Mouse (Mus musculus) E14TG2a.4 (cell line): ENCODE results near the gene Pgm5.

Source experiments
- H3K27me3 ChIP-seq: 2 replicates; pipeline ENCODE4 v1.6.1; 2014; ENCODE audit warnings: low read length, control low read depth; ENCODE audit not compliant: insufficient read depth
- H3K36me3 ChIP-seq: 2 replicates; pipeline ENCODE4 v1.6.1; 2014; ENCODE audit warnings: low read length, control low read depth; ENCODE audit not compliant: insufficient read depth
- H3K4me1 ChIP-seq: replicated peaks from 2 replicates; pipeline ENCODE4 v1.6.1; 2014; ENCODE audit warnings: low read depth, low read length, control low read depth
- H3K4me3 ChIP-seq: replicated peaks from 2 replicates; pipeline ENCODE4 v1.5.1; 2014; ENCODE audit warnings: mild to moderate bottlenecking, low read length
- H3K9me3 ChIP-seq: 2 replicates; pipeline ENCODE4 v1.6.1; 2014; ENCODE audit warnings: low read length, control low read depth
- CTCF ChIP-seq: conservative IDR thresholded peaks from 2 replicates; pipeline ENCODE4 v1.5.1; 2014; ENCODE audit warnings: low read length
- NANOG ChIP-seq: IDR thresholded peaks from 2 replicates; pipeline ENCODE4 v1.6.1; 2014; ENCODE audit warnings: borderline replicate concordance, low read length, mixed read lengths
- POU5F1 ChIP-seq: IDR thresholded peaks from 2 replicates; pipeline ENCODE4 v1.6.1; 2014; ENCODE audit warnings: low read length, borderline replicate concordance

The Pgm5 gene

DNA sequence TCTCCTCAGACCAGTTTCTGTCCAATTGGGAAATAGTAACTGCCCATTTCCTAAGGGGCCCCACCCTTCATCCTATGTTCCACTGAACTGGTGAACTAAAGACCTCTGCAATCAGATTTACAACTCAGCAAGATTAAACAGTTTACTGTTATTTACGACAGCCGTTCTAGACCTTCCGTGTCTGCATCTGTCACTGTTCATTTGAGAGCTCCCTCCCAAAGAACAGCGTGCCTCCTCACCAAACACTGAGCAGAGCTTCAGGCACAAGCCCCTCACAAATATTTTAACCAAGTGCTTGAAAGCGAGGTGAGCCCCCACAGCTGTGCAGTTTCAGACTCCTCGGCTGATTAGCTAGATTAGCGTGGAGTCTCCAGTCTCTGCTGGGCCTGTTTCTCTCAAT, 13.3 kb downstream of the Pgm5 start:
- Histone ChIP-seq H3K4me1 (no peaks in the 10 kb centered on the region), H3K9me3 (no peaks in the 10 kb centered on the region), H3K27me3 (no peaks in the 10 kb centered on the region), H3K4me3 (no peak overlapping the region), H3K36me3 (no peaks in the 10 kb centered on the region)
- TF ChIP-seq CTCF (no peak), NANOG (no peak), POU5F1 (no peak)

DNA sequence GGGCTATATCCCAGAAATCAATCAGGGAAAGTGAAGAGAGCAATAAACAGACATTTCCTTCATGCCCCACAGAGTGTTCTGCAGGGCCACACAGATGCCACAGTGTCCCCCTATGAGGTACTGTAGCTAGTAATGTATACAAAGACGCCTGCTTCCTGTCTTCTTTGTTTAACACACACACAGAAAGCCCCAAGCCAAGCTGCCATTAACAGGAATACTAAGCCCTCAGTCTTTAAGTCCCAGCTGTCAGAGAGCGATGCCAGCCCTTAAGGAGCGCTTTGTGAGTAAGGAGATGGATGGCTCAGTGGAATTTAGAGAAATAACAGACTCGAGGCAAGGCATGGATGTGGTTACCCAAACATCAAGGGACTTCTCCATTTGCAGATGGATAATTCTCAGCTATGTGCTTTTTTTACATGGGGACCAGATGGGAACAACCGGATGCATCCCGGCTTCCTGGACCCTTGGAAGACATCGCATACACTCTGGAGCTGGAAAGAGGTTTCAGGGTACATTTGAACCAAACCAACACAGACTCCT, 16.6 kb downstream of the Pgm5 start:
- H3K27me3 ChIP-seq, result no peaks in the 10 kb centered on the region
- no peak overlapping the region for H3K4me3 ChIP-seq
- H3K9me3 ChIP-seq, result no peaks in the 10 kb centered on the region
- no peaks in the 10 kb centered on the region for H3K4me1 ChIP-seq
- TF ChIP-seq POU5F1 (no peak), CTCF (no peak), NANOG (no peak)
- no peaks in the 10 kb centered on the region for H3K36me3 ChIP-seq

DNA sequence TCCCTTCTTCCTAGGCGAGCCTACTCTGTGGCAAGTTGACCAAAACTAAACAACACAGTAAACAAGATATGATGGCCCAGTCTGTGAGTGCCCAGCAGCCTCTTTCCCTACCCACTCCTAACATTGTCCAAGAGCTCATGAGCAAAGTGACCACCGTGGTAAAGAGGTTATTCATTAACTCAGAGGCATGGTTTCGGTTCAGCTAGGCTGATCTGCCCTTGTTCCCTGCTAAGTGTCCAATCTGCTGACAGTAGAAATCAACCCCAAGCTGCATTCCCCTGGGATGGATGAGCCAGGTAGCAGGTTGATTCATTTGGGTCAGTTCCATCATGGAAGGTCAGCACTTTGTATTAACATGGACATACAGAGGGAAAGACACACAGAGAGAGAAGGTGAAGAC, 19.6 kb downstream of the Pgm5 start:
- H3K27me3 ChIP-seq, result no peaks in the 10 kb centered on the region
- no peaks in the 10 kb centered on the region for H3K36me3 ChIP-seq
- H3K4me1 ChIP-seq, result no peaks in the 10 kb centered on the region
- H3K9me3 ChIP-seq, result no peaks in the 10 kb centered on the region
- H3K4me3 ChIP-seq, result no peak overlapping the region
- TF ChIP-seq POU5F1 (no peak), CTCF (no peak), NANOG (no peak)

DNA sequence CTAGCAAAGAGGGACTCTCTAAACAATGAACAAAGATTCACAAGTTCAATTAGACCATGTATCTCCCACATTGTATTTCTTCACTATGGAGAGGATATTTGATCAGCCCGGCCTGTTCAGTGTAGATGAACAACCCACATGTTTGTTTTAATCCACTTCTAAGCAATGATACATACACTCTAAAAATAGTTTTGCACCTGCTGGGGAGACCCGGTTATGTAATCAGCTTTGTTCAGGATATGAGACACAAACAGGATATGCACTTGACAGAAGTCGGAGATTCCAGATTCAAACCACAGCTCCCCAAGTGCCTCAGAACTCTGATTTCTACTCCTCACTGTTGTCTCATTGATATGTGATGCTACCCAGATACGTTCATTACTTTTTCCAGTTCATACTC, 37.1 kb downstream of the Pgm5 start:
- Histone ChIP-seq H3K9me3 (peaks cover 5% of the 10 kb centered on the region; the same call in 1 of the 2 replicates), H3K36me3 (no peaks in the 10 kb centered on the region), H3K4me3 (no peak overlapping the region), H3K27me3 (no peaks in the 10 kb centered on the region), H3K4me1 (no peaks in the 10 kb centered on the region)
- TF ChIP-seq CTCF (no peak), NANOG (no peak), POU5F1 (no peak)

DNA sequence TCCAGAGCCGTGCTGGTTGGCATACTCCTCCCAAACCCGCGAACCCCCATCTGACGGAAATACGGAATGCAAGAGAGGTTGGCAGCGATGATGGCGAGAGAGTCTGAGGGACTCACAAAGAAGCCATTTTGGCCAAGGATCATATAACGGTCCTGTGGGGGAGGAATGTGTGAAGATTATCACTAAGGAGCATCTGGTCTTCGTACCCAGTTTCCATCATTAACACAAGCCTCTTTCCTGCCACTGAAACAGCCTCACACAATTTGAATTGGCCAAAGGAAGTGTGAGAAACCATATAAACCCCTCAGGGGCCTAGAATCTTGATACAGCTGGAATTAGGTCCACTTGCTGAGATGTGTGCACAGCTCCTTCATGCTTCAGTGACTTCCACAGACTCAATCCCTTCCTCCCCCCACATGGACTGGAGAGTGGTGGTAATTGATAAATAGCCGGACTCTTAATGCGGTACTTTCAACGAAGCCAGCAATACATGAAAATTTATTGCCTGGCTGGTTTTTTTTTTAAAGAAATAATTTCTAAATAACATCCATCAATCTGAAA, 45.9 kb downstream of the Pgm5 start:
- no peak for TF ChIP-seq CTCF
- no peak for TF ChIP-seq POU5F1
- H3K4me1 ChIP-seq, result no peaks in the 10 kb centered on the region
- H3K27me3 ChIP-seq, result no peaks in the 10 kb centered on the region
- no peak overlapping the region for H3K4me3 ChIP-seq
- no peaks in the 10 kb centered on the region for H3K36me3 ChIP-seq
- no peaks in the 10 kb centered on the region for H3K9me3 ChIP-seq

DNA sequence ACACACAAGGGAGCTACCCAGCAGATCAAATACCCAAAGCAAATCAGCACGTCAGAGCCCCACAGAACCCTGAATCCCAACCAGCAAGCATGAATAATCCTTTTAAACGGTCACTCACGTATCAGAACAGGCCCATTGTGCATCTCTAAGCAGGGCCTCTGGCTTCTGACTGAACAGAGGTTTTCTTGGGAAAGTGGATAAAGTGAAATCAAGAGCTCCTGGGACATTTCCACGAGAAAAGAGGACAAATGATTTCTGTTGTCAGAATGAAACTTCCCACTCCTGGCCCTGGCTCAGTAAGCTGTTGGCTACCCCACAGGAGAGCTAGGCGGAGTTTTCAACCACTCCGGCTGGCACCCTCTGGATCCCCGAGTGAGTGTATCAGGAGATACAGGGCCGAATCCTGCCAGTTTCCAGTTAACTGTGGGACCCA, 48.8 kb downstream of the Pgm5 start:
- H3K4me3 ChIP-seq, result no peak overlapping the region
- H3K9me3 ChIP-seq, result no peaks in the 10 kb centered on the region
- H3K4me1 ChIP-seq, result no peaks in the 10 kb centered on the region
- no peaks in the 10 kb centered on the region for H3K36me3 ChIP-seq
- TF ChIP-seq NANOG, result no peak
- no peak for TF ChIP-seq POU5F1
- TF ChIP-seq CTCF, result no peak
- no peaks in the 10 kb centered on the region for H3K27me3 ChIP-seq

DNA sequence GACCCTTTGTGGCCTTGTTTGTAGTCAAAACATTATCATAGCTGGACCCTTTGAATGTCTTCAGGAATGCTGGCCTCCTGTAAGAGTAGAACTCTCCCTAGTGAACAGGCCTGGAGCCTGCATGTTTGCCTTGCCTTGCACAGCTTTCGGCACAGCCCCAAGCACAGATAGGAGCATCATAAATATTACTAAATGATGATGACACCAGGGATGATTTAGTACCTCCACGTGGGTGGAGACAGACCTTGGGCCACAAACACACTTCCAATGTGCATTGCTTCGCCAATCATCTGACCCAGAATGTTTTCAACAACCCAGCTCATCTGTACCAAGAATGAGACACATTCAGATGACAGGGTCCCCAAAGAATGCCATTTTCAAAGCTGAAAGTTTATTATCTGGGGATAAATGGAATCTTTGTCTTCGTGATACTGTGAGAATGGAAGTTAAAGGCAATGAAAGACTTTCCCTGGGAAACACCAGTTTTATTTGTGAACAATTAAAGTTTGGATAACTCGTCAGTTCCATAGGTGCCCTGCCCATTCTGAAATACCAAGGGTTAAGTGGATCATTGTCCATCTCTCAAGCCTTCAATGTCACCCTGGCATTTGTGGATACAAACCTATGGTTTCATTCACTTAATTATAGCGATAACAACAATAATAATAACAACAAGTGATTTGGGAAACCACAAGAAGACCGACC, 49.4 kb downstream of the Pgm5 start:
- Histone ChIP-seq H3K27me3 (no peaks in the 10 kb centered on the region), H3K9me3 (no peaks in the 10 kb centered on the region), H3K36me3 (no peaks in the 10 kb centered on the region), H3K4me1 (no peaks in the 10 kb centered on the region), H3K4me3 (no peak overlapping the region)
- TF ChIP-seq NANOG (no peak), POU5F1 (no peak), CTCF (no peak)

DNA sequence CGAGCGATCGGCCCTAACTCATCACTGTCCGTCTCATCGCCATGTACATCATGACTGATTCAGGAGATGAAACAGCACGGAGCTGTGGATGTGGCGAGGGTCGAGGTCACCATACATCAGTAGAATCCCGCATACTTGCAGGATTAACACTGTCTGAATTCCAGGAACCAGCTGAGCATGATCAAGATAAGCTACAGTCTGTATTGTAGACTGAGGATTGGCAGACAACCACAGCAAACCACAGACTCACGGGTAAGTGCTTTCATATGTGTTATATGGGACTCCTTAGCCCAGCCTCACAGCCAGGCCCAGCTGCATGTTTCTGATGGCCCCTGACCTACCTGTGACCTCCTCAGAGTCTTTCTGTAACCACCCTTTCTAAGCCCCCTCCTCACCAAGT, 50.2 kb downstream of the Pgm5 start:
- H3K9me3 ChIP-seq, result no peaks in the 10 kb centered on the region
- no peaks in the 10 kb centered on the region for H3K36me3 ChIP-seq
- no peaks in the 10 kb centered on the region for H3K27me3 ChIP-seq
- no peaks in the 10 kb centered on the region for H3K4me1 ChIP-seq
- TF ChIP-seq CTCF (no peak), POU5F1 (no peak), NANOG (no peak)
- H3K4me3 ChIP-seq, result no peak overlapping the region

DNA sequence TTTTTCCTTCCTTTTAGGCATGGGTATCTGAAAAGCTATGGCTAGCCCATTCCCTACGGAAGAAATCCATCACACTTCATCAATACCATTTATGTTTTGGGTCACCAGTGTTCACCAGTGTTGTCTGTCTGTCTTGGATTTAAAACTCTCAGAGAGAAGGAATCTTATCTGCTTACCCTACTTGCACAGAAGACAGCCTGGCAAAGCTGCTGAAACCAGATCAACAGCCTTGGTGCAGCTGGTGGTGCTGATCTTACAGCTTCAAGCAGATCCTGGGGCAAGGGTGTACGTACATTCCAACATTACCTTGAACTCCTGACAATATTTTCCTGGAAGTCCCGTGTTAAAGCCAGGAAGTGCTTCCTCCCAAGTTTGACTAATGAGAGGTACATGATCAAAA, 55.6 kb downstream of the Pgm5 start:
- no peaks in the 10 kb centered on the region for H3K36me3 ChIP-seq
- no peaks in the 10 kb centered on the region for H3K9me3 ChIP-seq
- no peaks in the 10 kb centered on the region for H3K4me1 ChIP-seq
- no peak overlapping the region for H3K4me3 ChIP-seq
- no peaks in the 10 kb centered on the region for H3K27me3 ChIP-seq
- TF ChIP-seq CTCF, result no peak
- TF ChIP-seq POU5F1, result no peak
- TF ChIP-seq NANOG, result no peak
